Mouse (Mus musculus) induced T-regulatory cell, adult 2 months (primary cell): ENCODE data around the gene Wdr82.
A peak's percentile ranks its signal among the peaks of the same experiment; 100 is the strongest.

Source experiments
- DNase-seq: peaks from one replicate; pipeline ENCODE4 v3.0.0-alpha.2; 2012; ENCODE audit warnings: low read depth

Gene Wdr82

DNA sequence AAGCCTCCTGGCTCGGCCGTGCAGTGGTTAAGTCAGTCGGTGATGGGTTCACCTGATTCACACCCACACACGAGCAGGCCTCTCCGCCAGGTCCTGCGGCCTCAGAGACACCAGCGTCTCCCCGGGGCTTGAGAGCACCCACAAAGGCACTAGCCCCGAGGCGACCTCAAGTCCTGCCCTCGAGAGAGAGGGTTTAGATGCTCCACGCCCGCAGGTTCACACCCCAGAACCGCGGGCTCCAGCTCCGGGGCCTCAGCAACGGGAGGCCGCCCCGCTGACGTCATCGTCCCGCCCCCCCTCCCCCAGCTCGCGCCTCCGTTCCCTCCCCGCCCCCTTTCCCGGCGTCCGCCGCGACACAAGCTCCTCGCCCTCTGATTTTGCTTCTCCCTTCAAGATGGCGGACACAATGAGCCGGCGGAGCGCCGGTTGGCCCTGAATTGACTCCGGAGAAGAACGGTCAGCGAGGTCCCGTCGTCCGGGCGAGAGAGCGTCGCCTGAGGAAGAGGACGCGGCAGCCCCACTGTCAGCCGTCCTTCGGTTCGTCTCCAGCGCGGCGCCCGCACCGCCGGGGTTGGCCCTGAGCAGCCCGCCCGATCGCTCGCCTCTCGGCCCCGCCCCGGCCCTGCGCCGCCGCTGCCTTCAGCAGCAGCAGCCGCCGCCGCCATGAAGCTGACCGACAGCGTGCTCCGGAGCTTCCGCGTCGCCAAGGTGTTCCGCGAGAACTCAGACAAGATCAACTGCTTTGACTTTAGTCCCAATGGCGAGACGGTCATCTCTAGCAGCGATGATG, at the start of gene Wdr82:
Wdr82 (plus strand) TSS at position 373 of the 790 bp plus-strand sequence.
- DNase-seq: peak; percentile 97

DNA sequence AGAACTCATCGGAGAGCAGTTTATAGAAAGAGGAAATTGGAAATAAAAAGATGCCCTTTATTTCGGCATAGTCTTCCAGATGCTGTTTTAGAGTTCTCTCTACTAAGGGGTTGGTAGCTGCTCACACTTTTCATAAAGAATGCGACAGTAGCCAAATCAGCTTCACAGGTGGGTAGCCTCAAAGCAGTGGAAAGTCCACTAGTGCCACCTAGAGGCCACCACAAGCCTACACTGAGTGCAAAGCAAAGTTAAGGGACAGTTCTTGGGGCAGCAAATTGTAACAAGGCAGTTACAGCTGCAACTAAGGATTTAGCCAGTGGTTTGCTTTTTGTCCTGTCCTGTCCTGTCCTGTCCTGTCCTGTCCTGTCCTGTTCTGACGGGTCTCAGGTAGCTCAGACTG, 47.1 kb upstream of the Wdr82 start:
- DNase-seq: peak; percentile 58

DNA sequence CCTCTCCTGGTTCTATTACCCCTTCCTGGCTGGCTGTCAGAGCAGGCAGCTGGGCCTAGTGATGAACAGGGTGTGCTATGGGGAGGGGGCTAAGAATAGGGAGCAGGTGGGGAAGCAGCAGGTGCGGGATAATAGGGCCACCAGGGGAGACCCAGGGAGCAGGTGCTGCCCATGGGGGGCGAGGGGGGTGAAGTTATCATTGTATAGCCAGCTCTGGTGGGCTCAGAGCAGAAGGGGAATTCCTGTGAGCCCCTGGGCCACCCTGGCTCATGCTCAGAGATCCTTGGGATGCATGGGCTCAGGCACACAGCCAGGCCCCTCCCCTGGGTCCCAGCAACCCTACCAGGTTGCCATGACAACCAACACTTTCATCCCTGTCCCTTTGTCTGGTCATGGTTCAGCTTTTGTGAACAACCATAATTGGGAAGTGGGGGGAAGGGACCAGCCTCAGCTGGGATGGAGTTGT, 43.9 kb upstream of the Wdr82 start:
- no peak for DNase-seq

DNA sequence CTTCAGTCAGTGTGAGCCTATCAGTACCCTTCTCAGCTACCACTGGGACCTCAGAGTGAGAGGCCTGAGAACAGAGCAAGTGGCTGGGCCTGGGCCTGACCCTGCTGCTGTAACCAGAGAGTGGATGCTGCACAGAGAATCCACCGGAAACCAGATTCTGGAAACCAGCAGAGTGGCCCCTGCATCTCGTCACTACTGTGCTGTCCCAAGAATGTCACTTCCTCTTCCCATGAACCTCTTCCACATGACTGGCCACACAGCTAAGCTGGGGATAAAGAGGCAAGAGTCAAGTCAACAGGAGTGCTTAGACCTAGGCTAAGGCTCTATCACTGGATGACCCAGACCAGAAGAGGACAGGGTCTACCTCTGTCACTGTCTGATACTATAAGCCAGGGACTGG, 41.7 kb upstream of the Wdr82 start:
- no peak for DNase-seq

DNA sequence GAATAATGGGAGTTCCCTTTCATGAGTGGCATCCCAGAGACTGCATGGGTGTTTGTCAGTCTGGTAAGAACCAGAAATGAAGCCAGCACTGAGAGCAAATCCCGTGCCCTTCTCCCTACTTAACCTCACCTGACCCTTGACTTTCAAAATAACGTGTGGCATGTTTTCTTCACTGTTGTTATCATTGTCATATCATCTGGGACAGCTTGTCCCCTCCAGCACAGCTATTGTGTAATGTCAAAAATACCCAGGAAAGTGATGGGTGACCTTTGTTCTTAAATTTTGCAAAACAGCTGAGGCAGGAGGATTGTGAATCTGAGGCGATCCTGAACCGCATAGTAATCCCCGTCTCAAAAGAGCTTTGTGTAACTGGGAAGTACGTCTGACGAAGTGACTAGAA, 40.5 kb upstream of the Wdr82 start:
- no peak for DNase-seq

DNA sequence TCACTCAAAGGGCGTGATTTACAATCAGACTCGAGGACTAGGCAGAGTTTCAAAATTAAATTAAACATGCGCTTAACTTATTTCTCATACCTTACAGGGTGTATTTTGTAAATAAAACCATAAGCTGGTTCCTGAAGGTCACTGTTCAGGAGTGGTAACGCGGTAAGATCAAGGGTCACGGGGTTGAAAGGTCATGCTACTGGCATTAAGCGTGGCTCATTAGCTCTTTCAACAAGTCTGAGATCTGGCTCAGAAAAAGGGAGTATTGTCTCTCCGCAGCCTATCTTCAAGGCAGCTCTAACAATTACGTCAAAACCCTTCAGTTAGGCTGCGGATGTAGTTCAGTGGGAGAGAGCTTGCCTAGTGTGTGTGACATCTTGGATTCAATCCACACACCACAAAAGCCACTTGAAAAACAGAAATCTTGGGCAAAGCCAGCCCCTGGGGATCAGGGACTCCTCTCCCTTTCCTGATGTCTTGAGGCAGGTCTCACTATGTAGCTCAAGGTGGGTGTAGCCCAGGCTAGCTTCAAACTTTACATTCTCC, 33.0 kb upstream of the Wdr82 start:
- no peak for DNase-seq

DNA sequence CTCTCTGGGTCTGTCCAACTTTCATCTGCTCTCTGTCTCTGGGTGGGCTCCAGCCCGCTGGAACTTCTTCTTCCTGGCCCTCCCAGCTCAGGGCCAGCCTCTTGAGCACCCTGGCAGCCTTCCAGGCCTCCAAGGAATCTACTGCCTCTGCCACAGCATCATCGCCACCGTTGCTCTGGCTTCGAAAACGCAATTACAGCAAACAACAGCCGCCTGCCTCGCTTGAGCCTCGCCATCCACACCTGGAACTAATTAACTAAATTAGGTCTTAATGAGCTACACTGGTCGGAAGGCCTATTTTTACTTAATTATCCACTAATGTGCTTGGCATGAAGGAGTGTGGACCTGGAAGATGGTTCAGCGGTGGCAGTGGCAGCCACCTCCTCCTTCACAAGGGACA, 31.0 kb upstream of the Wdr82 start:
- DNase-seq: no peak

DNA sequence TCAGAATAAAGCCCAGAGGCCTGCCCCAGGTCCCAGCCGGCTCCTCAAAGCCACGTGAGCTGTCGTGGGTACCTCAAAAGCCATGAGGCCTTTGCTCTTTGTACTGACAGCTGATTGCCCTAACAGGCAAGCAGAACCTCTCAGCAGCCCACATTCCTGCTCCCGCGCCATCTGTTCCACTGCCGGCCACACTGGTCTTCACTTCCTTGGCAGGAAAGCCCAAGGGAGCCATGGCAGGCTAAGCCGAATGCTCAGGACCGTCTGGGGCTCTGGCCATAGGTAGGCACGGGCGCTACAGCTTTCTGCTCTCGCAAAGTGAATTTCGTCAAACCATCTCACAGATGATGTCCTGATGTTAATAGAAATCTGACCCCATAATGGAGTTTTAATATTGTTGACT, 28.8 kb upstream of the Wdr82 start:
- no peak for DNase-seq

DNA sequence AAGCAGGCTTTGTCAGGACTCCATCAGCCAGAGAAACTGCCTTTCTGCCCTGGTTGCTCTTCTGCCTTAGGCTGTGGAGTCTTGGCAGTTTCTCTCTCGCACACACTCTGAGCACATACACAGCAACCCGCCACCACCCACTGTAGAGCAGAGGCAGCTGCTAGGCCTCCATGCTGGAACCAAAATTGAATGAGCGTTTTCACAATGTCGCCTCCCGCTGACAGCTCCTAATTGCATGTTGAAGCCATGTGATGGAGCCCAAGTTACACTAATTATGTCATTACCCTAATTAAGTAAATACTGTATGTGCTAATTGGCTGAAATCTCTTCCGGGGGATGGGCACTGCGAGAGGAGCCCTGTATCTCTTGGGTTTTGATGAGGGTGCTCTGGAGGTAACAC, 26.6 kb upstream of the Wdr82 start:
- no peak for DNase-seq

DNA sequence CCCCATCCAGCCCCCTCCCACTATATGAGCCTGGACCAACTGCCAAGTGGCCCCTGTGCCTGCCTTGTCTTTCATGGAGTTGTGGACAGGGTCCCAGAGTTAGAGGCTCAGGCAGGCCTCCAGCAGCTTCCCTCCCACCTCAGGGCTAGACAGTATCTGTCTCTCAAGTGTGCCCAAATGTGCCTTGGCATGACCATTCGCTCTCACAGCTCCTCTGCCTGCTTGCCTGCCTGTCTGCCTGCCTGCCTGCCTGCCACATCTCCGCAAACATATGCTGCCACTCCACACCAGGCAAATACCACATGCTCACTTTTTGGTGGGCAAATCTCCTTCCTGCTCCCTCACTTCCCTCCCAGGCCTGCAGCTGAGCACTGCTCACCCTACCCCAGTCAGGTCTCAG, 25.1 kb upstream of the Wdr82 start:
- DNase-seq: no peak

DNA sequence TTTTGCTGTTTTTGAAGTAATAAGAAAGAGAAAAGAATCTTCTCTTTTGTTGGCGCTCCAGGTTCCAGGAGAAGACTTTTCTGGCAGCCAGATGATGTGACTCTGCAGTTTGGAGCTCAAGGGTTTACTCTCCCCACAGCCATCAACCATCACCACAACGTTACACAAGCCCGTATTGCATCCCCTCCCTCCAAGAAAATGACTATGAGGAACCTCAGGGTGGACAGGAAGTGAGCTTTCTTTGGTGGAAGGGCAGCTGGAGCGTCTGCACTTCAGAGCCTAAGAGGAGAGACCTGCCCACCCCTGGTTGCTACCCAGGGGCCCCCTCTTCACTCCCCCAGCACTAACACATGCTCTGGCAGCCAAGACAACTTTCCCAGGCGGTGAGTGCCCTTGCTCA, 23.4 kb upstream of the Wdr82 start:
- no peak for DNase-seq

DNA sequence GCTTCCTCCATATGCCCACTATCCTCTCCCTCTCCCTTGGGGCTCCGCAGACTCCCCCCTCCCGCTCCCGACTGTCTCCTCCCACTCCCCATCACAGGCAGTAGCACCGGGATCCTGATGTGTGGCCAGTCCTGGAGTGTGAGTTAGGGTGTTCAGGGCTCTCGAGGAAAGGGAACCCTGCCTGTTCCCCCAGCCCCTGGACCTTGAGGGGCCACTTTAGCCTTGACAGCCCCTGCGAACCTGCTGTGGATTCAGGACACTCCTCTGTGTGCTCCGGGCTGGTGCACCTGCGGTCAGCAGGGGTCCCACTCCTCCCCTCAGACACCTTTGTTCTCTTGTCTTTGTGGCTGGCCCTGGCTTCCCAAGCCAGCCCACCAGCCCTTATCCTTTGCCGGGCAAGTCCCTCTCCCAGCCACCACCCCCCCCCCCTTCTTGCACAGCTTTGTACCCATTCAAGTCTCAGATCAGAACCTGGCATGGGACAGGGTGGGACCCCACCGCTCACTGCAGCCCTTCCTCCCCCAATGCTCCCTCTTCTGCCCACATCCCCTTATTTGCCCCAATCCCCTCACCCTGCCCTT, 22.8 kb upstream of the Wdr82 start:
- DNase-seq: no peak

DNA sequence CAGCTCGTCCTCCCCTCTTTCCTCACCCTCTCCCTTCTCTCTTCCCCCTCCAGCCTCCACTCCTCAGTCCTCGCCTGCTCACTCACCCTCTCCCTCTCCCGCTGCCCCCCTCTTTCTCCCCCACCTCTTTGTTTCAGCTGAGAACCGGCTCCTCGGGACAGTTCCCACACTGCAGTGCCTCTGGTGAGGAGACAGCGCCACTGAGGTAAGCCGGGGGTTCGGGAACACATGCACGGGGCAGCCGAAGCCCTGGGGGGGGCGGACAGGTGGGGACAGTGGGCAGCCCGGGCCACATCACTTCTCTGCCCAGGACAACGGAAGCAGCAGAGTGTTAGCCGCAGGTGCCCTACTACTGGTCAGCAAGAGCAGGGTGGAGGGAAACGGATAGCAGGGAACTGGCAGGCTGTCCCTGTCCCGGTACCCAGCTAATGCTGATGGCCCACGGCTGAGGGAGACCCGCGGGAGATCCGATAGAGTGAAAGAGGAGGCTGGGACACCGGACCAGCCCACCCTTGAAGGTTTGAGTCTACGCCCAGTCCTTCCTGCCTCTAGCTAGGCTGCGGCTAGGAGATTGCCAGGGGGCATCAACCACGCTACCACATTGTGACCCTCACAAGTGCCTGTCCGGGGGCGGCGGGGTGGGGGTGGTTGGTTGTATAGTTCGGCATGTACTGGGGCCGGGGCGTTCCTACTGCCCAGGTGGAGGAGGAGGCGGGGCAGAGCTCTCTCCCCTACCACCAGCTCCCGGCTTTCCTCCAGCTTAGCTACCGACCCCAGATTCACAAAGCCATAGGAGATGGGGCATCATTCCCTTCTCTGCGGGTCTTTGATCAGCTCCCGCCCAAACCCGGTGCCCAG, 22.0 kb upstream of the Wdr82 start:
- no peak for DNase-seq

DNA sequence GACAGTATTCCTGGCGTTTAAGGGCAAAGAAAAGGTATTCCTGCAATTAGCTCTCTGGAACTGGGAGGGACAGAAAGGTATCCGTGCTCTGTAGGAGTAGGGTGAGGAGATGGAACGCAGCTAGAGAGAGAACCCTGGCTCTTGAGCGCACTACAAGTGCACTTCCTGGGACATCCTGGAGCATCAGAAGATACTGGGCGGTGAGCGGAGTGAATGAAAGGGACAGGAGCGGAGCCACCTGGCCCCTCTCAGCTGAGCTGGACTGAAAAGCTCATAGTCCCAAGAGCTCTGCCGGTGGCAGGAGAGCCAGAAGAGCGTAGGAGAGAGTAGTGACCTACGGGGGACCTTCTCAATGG, 21.4 kb upstream of the Wdr82 start:
- DNase-seq: no peak

DNA sequence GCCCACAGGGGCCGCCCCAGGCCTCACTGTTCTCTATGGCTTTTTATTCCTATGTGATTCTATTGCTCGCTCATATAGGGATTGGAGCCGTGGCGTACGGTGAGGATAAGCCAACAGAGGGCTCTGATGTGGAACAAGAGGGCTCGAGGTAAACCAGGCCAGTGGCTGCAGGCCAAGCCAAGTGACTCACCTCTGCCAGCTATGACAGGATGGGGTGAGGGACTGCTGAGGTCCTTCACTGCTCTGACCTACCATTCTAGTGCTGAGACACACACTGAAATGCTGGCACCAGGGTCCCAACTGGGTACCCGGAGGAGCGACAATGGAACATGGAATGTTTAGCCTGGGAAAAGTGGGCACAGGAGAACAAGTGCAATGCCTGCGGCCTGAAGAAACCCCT, 16.6 kb upstream of the Wdr82 start:
- no peak for DNase-seq

DNA sequence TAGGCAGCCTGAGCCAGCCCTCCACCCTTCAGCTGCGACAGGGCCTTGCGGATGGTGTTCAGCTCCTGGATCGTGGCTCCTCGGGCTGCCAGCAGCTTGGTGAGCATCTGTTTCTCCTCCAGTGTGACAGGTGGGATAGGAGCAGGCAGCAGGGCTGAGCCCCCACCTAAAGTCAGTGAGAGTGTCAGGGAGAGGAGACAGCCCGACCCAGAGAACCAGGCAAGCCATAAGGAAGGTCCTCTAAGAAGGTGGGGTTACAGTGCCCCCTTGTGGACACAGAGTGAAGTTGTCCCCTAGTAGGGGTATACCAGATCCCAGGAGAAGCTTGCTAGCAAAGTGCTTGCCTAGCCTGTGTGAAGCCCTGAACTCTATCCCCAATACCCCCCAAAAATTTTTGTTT, 14.3 kb upstream of the Wdr82 start:
- DNase-seq: peak; percentile 80

DNA sequence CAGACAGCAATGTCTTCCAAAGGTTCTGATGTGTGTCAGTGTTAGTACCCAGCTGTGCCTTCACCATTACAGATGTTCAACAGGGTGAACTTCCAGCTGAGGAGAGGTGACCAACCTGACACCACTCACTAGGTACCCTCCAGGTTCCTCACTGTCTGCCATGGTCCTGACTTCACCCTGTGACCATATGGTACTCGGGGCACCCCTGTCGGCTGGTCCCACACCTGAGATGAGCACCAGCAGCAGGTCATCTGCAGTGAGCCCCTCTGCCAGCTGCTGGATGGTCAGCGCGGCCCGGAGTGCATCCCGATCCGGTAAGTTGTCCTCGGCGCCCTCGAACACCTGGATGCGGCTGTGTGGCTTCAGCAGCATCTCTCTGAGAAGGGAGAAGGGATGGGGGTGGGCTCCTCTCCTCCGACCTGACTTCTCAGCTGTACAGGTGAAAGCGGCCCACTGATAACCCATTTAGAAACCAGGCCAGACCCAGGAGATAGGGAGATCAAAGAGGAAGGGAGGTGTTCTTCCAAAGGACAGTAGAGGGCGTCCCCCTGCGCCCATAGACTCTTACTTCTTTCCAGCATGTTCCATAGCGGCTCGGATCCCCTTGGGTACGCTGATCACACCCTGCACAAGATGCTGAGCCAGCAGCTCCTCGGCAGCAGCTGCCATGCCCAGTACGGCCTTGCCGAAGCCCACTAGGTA, 13.7 kb upstream of the Wdr82 start:
- no peak for DNase-seq

DNA sequence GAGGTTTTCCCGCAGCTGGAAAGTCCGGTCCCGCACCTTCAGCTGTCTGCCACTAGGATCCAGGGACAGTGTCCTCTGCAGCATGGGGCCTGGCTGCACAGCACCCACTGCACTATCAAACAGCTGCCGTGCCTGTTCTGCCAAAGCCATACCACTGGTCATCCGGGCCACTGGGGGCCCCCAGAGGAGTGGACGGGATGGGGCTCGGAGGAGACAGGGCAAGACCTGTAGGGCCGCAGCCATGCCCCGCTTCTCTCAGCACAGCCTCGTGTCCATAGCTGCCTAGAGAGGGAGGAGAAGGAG, 13.2 kb upstream of the Wdr82 start:
- DNase-seq: no peak

DNA sequence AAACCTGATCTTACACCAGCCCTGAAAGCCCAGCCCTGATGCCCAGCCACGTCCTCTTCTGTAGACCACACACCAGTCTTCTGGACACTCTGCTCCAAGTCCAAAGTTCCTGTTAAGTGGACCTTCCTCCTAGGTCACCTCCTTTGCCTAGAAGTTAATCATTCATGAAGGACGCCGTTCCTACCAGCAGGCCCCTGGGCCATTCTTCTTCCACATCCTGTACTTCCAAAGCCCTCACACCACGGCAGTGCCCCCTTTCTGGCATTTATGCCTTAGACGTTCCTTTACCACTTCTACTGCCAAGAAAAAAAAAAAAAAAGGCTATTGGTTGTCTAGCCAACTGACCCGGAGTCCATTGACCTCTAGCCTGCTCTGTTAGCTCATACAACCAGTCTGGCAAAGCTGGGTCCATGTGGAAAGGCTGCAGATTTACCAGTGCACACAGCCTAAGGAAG, 12.7 kb upstream of the Wdr82 start, which contains the start of gene Glyctk:
Glyctk (minus strand) TSS at position 102 of the 455 bp plus-strand sequence.
- no peak for DNase-seq

DNA sequence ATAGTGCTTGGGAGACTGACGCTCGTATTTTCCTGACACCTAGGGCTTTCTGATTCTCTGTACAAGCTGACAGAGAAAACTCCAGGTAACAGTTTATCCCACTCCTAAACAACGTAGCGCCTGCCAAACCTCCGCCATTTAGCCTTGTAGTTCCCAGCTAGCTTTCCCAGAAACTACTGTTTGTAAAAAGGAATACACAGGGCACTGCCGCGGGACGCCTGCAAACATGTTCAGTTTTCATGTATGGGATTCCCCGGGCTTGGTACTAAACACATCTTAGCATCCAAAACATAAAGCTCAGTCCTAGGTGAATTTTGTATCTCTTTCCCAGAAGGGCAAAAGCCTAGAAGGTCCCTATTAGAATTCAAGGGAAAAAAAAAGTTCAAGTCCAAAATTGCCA, 11.5 kb upstream of the Wdr82 start:
- DNase-seq: no peak

DNA sequence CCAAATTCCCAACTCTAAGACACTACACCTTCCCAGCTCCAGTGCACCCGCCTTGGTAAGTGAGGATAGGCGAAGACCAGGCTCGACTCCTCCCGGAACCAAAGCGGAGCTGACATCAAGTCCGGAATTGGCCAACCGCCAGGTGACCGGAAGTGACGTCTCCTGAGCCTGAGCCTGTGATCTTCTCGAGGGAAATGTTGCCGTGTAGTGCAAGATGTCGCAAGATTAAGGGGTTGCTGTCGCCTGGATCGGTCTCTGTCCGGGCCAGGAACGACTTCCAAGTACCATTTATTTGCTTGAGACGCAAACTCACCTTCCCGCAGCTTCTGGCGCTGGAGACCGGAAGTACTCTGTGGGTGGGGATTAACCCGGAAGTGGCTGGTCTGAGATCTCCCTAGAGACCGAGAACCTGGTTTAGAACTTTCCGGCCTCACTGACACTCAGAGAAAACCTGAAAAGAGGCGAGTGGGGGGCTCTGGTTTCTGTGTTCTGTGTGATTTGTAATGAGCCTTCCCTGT, 10.9 kb upstream of the Wdr82 start:
- peak; percentile 91 for DNase-seq

DNA sequence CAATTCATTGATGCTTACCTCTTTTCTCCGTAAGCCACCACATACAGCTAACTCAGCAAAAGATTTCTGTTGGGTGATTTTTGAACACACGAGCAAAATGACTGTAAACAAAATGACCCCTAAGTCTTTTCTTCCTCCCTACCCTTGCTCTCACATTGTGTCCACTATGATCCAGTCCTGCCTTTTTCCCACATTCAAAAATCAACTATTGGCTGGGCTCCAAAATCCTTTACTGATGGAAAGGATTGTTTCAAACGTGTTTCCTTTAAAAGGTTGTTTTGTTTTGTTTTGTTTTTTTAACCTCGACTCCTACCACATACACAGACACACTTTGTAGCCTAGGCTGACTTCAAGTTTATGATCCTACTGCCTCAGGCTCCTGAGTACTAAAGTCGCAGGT, 10.3 kb upstream of the Wdr82 start:
- peak; percentile 61 for DNase-seq
